Mouse (Mus musculus): ENCODE measurements around the gene Slc10a4.
"Not testable (repeated sequence)": the region's sequence is repeated elsewhere in the genome, so short reads cannot be mapped to it uniquely, and the experiment has no call there.

Gene Slc10a4

DNA sequence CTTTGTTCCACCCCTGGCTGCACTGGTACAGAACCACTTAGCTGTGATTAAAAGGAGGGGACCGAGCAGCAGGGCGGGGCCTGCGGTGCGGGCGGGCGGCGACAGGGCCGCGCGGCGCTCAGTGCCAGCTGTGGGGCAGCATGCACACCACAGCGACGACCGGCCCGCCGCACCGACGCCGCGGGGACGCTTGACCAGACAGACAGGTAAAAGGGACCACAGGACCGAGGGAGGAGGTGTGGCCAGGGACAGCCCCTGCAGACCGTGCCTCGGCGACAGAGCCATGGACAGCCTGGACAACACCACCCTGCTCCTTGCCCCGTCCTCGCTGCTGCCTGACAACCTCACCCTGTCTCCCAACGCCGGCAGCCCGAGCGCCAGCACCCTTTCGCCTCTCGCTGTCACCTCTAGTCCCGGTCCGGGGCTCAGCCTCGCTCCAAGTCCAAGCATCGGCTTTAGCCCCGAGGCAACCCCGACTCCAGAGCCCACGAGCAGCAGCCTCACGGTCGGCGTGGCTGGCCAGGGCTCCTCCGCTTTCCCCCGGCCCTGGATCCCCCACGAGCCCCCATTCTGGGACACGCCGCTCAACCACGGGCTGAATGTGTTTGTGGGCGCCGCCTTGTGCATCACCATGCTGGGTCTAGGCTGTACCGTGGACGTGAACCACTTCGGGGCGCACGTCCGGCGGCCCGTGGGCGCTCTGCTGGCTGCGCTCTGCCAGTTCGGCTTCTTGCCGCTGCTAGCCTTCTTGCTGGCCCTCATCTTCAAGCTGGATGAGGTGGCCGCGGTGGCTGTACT is at the start of gene Slc10a4:
Gene Slc10a4 (plus strand): TSS at position 100 of the 798 bp plus-strand sequence.
- peak in 1 of 2 experiments; percentile 10 for DNase-seq

DNA sequence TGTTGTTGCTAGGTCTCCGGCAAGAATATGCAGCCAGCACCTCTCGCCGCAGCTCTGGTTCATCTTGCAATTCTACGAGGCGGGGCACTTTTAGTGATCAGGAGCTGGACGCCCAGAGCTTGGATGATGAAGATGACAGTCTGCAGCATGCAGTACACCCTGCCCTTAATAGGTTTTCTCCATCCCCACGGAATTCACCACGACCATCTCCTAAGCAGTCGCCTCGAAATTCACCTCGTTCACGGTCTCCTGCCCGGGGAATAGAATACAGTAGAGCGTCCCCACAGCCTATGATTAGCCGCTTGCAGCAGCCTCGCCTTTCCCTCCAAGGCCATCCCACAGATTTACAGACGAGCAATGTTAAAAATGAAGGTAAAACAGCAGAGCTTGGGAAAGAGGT is 49.4 kb upstream of the Slc10a4 start:
- no peak for DNase-seq

DNA sequence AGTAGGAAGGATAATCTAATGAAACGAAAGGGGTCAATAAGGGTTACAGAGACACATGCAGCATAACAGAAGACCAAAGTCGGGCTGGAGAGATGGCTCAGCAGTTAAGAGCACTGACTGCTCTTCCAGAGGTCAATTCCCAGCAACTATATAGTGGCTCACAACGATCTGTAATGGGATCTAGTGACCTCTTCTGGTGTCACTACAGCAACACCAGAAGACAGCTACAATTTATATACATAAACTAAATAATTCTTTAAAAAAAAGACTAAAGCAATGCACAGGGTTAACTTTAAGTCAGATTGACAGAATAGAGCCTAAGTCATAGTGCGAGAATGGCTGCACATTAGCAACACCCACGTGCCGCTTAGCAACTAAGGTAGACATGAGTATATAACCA is 46.6 kb upstream of the Slc10a4 start:
- no peak for DNase-seq

DNA sequence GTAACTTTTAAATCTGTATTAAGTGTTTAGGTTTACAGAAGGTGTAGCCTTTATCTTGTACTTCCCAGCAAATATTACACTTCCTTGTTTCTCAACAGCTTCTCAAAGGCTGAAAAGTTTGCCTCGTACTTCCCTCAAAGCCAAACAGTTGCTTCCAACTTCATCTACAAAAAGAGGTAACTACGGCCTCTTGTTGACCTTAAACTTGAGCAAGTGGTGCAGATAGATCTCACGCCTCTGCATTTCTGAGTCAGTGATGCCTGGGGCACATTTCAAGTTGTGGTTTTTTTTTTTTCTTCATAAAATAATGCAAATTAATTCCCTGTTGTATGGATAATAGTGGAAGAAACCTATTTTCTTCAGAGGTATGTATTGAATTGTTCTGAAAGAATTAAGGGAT is 41.0 kb upstream of the Slc10a4 start:
- no peak for DNase-seq

DNA sequence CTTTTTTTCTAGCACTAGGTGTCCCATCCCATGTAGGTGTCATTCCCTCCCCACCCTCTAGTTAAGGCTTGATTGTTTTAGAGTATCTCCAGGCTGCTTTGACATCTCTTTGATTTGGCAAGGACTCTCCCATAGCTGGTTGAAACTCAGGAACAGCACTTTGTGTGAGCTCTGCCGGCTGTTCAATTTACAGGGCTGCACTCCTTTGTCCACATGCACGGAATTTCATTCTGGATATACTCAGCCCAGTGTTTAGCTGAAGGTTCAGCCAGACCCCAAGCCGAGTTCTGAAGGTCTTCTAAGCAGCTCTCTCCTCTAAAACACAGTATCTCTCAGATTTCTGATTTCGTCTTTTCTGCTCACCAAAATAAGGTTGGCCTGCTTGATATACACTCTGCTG is 34.2 kb upstream of the Slc10a4 start:
- DNase-seq = no peak

DNA sequence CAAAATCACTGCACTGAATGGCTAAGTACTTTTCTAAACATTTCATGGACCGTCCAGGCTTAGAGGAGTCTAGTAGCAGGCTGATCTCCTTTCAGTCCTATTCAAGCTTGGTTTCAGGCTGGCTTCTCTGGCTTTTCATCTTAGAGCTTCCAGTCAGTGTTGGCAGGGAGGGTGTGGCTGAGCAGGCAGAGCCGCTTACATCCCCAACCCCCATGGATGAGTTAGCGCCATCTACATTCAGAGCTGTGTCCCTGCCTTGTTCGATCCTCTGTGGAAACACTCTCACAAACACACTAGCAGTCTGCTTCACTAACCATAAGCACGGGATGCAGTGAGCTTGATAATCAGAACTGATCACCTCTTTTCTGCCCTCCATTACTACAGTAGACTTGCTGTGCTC is 33.7 kb upstream of the Slc10a4 start:
- no peak for DNase-seq

DNA sequence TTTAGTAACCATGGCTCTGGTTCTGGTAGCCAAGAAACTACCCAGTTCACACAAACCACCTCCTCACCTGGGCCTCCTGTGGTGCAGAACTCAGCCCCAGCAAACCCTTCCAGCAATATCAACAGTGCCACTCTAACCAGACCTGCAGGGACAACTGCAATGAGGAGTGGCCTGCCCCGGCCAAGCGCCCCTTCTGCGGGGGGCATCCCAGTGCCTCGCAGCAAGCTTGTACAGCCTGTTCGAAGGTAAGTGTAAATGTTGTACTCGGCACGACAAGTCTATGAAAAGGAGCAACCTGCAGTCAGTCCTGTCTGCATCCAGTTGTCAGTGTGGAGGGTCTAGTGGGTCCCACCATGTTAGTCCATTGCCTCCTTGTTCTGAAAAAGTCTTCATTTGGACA is 32.1 kb upstream of the Slc10a4 start, which contains the start of gene Gm10135:
Gene Gm10135 (minus strand): TSS at position 101 of the 400 bp plus-strand sequence.
- no peak for DNase-seq

DNA sequence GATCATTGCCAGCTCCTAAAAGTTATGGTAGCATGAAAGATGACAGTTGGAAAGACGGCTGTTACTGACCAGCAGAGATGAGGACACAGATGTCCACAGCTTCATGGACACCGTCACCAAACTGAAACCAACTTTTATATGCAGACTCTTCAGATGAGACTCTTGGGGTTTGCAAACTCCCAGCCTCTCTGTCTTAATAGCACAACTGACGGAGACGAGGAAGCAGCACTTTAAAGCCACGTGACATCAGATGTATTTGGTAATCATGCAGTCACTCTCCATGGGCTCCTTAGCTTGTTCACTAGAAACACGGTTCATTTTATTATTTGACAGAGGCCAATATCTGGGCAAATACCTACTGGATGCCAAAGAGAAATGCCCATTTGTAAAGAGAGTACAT is 30.7 kb upstream of the Slc10a4 start:
- no peak for DNase-seq

DNA sequence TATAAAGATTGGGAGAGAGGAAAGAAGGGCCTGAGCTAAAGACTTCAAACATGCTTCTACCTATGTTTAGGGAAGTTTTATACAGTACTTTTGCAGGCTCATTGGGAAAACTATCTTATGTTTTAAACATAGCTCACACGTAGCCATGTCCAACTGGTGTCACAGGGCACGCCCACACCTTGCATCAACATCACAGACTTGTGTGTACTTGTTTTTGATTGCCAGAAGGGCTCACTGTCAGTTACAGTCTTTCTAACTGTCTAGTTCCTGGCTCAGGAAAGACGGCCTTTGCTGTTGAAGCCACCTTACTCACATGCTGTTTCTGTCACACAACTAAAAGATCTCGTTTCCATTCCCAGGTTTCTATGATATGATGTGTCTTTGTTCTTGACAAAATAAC is 30.1 kb upstream of the Slc10a4 start:
- no peak for DNase-seq

DNA sequence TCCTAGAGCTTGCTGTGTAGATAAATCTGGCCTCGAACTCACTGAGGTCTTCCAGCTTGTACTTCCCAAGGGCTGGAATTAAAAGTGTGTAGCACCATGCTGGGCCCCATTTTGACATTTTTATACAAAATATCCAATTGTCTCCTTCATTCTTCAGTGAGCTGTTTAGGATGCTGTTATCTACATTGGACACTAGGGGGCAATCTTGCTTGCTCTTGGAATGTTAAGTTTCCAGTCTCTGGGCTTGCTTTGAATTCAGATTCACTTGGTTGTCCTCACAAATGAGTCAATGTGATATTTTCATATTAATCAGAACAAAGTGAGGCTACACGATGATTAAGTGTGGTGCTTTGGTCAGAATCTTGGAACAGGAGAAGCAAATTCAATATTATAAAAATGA is 22.6 kb upstream of the Slc10a4 start:
- DNase-seq = no peak

DNA sequence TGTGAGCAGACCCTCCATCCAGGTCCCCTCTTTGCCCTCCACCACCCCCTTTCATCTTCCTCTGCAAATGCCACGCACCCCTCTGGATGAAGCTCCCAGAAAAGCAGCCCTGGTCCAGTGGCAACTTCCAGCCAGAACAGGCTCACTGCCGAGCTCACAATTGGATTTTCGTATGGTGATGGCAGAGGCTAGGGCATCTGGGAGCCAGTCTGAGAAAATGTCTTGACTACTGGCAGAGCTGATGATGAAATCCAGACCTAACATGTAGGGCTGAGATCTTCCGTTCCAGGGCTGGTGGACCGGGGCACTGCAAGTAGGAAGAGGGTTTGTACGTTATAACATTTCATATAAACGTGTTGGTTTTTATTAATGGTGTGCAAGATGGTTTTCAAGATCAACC is 18.9 kb upstream of the Slc10a4 start:
- no peak for DNase-seq

DNA sequence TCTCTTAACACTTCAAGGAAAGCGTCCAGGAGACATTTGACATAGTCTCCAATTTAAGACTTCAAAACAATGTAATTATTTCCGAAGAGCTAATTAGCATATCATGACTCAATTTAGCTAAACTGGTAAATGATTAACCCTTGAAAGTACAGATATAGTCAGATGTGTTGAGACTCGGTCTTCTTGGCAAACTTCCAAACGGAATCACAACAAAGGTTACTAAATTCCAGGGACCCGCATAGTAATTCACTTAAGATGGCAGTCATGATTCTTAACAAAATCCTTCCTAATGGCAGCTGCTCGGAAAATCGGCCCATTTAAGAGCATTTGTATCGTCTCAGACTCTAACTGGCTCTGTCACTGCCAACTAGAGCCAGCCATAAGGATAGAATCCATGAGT is 16.9 kb upstream of the Slc10a4 start:
- DNase-seq = no peak

DNA sequence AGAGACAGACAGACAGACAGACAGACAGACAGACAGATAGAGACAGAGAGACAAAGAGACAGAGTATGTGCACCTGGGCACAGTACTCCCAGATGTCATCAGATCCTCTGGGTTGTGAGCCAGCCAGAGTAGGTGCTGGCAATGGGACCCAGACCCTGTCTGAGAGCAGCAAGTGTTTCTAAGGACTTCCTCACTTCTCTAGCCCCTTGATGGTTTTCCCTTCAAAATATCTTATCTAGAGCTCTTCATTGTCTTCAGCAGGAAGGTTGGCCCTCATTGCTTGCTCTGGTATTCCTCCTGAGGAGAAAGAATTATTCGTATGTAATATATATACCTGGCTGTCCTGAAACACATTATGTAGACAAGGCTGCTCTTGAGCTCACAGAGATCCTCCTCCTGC is 14.2 kb upstream of the Slc10a4 start:
- no peak for DNase-seq

DNA sequence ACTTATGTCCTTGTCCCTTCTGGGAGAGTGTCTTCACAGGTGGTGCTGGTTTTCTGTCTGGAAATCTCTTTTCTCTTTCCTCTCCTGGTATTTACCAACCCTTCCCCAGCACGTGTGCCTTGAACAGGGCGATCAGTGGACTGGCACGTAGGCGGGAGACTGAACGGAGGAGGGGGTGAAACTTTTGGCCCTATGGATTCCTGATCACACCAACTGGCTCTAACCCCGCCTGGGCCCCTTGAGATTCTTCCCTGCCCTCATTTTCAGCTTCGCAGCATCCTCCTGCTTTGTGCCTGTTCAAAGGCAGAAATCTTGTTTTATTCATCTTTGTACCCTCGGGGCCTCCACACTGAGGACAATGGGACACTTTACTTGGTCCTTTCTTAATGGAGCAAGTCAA is 12.3 kb upstream of the Slc10a4 start:
- no peak for DNase-seq

DNA sequence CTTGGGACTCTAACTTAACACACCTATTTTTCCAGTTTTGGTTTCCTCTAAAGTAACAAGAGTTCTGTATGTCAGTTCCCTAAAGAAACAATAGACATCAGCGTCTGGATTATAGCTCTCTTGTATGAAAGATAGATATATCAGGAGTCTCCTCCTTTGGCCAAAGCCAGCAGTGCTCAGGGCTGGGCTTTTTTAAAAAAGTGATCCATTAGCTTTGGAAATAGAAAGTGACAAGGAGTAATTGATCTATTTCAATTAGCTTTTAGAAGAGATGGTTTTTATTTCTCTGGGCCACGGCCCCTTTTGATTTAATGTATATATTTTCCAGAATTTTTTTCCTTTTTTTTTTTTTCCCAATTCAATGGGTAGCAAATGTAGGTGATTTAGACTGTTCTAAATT is 11.8 kb upstream of the Slc10a4 start:
- DNase-seq = no peak

DNA sequence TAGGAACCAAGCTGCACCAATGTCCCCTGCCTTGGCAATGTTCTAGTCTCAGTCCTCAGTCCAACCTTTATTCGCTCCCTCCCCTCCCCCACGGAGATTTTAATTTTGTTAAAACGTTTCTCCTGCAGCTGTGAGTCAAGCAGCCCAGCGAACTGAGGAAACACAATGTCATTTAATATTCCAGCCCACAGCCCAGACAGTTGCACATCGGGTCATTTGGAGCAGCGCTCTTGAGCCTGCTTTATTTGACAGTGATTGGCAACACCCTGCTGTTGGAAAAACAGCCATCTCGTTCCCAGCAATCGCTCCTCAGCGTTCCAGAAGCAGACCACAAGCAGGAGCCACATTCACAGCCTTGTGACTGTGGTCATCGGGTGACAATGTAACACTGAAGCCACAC is 11.3 kb upstream of the Slc10a4 start:
- DNase-seq = no peak

DNA sequence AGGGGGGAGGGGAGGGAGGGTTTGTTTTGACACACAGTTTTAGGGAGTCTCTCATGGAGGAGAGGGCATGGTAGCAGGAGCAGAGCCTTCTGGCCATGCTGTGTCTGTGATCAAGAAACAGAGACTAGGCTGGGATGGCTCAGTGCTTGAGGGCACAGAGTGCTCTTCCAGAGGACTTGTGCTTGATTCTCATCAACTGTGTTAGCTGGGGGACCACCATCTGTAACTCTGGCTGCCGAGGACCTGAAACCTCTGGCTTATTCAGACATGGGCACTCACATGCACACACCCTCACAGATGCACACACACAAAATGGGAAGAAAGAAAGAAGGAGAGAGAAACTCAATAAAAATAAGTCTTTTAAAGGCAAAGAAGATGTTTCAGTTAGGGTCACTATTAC is 8.1 kb upstream of the Slc10a4 start:
- not testable (repeated sequence) for DNase-seq

DNA sequence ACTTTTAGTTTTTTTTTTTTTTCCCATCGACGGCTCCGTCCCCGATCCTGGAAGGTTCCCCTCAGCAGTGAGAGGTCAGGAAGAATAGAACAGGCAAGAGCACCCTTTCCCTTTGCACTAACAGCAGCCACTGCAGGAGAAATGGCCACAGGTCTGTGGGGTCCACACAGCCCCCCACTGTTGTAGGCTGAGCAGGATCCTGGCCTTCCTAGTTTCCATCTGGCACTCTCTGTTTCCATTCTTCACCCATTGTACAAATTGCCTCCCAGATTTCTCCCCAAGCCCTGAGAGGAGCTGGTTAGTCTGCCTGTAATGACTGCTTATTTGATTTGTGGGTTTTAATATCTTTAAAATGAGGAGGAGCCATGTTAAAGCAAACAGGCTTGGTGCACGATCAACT is 2.6 kb upstream of the Slc10a4 start:
- no peak for DNase-seq

DNA sequence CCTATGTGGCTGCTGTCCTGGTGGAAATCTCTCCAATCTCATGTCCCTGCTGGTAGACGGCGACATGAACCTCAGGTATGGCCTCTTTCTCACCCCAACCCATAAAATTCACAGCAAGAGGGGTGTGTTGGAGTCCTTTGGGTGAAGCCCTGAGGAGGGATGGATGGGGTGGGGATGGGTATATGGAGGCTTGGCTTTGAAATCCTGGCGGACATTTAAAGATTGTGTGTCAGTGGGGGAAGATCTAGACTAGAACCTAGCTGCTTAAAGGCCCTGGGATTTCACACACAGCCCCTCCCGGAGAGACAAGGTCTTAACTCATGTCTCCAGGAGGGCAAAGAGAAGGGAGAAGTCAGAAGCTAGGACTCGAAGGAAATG is 888 bp downstream of the Slc10a4 start:
- no peak for DNase-seq

DNA sequence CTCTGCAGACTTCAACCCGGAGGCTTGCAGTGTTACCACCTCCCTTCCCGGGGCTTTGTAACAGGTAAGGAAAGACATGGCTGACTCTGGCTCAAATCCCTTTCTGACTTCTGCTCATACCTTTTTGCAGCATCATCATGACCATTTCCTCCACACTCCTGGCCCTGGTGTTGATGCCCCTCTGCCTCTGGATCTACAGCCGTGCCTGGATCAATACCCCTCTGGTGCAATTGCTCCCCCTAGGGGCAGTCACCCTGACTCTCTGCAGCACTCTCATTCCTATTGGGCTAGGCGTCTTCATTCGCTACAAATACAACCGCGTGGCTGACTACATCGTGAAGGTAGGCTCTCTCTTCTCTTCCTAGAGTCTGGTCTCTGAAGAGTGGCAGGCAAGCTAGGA is 1.5 kb downstream of the Slc10a4 start:
- DNase-seq = peak in 1 of 2 experiments; percentile 20

DNA sequence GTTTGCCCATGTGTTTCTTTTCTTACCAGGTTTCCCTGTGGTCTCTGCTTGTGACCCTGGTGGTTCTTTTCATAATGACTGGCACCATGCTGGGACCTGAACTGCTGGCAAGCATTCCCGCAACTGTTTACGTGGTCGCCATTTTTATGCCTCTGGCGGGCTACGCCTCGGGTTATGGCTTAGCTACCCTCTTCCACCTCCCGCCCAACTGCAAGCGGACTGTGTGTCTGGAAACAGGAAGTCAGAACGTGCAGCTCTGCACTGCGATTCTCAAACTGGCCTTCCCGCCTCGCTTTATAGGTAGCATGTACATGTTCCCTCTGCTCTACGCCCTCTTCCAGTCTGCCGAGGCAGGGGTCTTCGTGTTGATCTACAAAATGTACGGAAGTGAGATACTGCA is 5.1 kb downstream of the Slc10a4 start:
- not testable (repeated sequence) for DNase-seq

DNA sequence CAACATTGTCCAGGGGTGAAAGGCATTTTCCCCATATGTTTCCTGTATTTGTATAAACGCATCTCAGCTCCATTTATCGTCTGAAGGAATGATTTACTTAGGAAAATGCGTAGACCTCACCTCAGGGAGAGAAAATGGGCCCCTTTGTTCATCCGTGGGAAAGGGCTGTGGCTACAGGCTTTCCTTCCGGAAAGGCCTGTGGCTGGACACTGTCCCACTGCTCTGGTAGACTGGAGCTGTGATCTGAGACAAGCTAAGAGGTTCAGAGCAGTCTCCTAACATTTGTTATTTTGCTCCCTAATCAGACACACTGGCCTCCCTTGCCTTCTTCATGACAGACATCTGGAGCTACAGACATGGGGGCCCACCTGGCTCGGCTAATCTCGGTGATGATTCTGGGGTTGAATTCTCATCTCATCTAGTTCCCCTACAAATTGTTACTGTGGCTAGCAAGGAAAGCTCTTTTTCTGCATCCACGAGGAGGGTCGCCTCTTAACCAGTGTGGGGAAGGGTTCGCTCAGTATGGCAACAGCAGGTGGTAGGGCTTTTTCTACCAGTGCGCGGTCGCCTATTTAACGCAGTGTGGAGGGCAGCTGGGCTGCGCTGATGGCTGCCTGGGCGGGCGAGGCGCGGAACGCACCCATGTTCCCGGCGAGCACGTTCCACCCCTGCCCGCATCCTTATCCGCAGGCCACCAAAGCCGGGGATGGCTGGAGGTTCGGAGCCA is 6.4 kb downstream of the Slc10a4 start:
- DNase-seq = not testable (repeated sequence)

DNA sequence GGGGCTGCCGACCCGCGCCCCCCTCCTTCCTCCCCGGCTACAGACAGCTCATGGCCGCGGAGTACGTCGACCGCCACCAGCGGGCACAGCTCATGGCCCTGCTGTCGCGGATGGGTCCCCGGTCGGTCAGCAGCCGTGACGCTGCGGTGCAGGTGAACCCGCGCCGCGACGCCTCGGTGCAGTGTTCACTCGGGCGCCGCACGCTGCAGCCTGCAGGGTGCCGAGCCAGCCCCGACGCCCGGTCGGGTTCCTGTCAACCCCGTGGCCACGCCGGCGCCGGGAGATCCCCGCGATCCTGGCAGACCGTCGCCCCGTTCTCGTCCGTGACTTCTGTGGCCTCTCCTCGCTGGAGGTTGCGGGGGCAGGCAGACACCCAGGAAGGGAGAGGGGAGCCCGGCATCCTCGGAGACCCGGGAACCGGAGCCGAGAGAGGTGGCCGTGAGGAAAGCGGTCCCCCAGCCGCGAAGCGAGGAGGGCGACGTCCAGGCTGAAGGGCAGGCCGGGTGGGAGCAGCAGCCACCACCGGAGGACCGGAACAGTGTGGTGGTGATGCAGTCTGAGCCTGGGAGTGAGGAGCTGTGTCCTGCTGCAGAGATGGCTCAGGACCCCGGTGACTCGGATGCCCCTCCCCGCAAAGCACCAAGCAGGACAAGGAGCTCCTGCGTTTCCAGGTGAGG is 7.1 kb downstream of the Slc10a4 start:
- not testable (repeated sequence) for DNase-seq

DNA sequence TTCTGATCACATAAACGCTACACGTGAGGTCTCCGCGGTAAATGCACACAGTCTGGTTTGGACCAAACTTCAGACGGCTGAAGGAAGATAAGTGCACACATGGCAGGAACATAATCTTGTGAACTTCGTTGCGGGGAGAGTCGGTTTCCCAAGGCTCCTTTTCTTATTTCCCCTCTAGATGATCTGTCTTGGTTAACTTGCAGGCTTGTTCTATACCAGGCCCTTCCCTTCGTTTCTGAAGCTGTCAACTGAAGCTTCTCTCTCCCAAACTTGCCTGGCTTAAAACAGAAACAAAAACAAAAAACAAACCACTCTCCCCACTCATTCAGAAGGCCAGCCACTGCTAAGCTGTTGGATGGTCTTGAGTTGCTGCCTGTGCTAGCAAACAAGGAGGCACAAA is 8.1 kb downstream of the Slc10a4 start:
- DNase-seq = no peak

Measured in thymus, postnatal 36 days (tissue).